Mouse (Mus musculus) small intestine, adult 2 months (tissue): ENCODE data around the gene Fam49a.

ENCODE experiments used
- CTCF ChIP-seq: fragments of 200-500 bp; IDR thresholded peaks from 2 replicates; pipeline ENCODE4 v1.5.1; 2012; ENCODE audit warnings: low read depth, mild to moderate bottlenecking, control low read depth, inconsistent platforms, low read length, moderate library complexity, mixed read lengths; ENCODE audit not compliant: insufficient replicate concordance, insufficient read length; ENCODE audit errors: extremely low read depth
- POLR2A ChIP-seq: fragments of 200-500 bp; IDR thresholded peaks from 2 replicates; pipeline ENCODE4 v1.6.1; 2012; ENCODE audit warnings: low read depth, mild to moderate bottlenecking, control low read depth, inconsistent platforms, low read length, moderate library complexity

DNA sequence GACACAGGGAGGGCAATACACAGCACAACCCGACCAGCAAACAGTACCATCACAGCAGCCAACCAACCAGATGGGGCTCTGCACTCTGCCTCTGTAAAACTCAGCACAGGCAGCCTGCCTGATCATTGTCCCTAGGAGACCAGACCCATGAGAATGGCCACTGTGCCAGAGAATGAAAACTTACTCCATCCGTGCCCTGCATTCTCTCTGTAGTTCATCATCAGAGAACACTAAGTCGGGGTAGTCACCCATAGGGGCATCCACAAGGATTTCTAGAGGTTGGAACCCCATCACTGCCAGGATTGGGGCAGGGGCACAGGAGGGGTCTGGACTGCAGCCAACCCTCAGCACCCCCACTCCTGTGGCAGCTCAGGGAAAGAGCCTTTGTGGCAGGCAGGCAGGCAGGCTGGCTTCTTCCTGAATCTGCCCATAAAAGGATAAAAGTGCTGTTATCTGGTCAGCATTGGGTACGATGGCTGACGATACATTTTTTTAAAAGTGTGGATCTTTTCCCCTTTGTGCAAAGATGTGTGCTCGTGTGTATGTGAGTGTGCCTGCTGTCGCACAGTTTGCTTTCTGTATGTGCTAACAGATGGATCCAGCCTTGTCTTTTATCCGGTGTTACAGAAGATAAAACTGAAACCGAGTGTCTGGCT, 25.3 kb downstream of the Fam49a start:
- TF ChIP-seq CTCF: no peak
- no peak for TF ChIP-seq POLR2A
